Mouse (Mus musculus) spleen, postnatal 4 days (tissue): ENCODE data around the gene Lrrc28.

Experiments used
- DNase-seq, 2 experiments: peaks; one replicate each; pipeline ENCODE4 v3.0.0; 2022; ENCODE audit warnings: low spot score in 2 of 2

Gene Lrrc28

DNA sequence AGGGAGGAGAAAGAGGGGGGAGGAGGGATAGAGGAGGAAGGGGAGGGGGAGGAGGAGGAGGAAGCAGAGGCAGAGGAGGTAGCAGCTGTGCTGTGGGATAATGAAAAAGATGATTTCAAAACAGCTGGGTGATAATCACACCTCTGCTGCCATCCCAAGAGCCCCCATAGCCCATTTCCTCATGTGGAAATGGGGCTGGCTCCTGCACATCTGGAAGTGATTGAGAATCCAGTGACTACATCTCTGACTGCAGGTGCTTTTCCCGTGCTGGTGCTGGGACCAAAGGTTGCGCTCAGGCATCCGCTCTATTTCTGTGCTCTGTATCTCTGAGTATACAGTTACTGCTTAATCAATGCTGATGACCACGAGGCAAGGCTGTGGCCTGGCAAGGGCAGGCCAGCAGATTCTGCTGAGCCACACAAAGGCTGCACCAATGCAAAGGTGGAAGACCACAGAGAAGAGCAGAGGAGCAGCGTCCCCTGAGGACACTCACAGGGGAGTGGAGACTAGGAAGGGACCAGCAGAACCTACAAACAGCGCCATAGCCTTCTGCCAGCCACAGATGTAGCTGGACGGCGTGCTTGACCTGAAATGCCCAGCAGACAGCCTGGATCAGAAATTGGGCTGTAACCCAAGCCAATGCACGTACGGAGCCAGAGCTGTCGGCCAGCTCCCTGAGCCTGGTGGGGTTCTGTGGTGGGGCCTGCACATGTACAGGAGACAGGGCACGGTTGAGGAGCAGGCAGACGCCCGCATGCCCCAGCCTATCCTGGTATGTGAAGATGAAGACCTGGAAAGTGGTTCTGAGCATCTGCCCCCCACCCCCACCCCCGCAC lies 157.9 kb downstream of the Lrrc28 start:
- DNase-seq = no peak

DNA sequence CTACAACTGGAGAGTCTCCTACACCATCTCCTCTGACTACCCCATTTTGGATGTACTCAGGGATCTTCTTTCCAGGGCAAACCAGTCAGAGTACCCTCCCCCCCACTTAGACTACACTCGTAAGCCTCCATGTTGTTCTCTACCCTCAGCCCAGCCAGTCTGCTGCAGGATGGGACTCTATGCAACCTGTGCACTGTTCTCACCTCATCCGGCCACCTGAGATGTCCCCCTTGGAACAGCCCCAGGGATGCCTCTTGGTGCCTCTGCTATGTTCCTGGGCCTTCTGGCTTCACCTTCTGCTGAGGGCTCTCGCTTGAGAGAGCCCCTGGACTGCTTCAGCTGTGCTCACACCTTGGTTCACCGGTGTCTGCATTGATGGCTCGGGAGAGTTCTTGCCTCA lies 158.7 kb downstream of the Lrrc28 start:
- DNase-seq = no peak

DNA sequence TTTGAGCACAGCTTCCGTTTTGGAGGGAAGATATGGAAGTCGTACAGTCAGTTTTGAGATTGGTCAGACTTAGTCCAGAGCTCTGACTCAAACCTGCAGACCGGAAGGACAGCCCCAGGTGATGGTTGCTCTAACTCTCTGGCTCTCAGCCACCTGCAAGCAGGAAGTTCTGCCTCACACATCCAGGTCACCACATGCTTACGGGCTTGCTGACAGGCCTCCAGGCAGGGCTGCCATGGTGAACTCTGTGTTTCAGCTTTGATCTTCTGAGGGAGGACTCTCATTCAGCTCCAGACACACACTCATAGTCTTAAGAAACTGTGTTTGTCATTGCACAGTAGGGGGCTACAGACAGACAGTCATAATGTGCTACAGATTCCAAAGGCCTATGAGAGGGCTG lies 161.4 kb downstream of the Lrrc28 start:
- DNase-seq = no peak

- DNase-seq = no peak
These were observed 165.3 kb downstream of the Lrrc28 start for GRCm38 (mm10) chr7:67479576-67480413.

GRCm38 (mm10) chr7:67479168-67479567 lies 165.9 kb downstream of the Lrrc28 start:
- DNase-seq = no peak

DNA sequence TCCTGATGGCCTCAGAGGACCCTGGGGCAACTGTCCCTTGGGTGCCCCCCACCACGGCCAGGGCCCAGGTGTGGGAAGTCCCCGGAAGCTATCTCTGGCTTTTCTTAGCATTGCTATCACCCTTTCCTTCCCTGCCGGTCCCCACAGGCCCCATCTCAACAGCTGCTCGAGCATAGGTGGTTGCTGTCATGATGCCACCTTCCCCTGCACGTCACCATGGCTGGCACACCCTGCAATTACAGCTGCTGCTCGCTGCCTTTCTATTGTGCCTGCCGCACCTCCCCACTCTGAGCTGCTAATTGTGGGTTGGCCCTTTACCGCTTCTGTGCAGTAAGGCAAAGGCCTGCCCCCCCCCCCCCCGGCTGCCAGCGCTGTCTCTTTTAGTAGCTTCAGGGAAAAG lies 167.1 kb downstream of the Lrrc28 start:
- no peak for DNase-seq

DNA sequence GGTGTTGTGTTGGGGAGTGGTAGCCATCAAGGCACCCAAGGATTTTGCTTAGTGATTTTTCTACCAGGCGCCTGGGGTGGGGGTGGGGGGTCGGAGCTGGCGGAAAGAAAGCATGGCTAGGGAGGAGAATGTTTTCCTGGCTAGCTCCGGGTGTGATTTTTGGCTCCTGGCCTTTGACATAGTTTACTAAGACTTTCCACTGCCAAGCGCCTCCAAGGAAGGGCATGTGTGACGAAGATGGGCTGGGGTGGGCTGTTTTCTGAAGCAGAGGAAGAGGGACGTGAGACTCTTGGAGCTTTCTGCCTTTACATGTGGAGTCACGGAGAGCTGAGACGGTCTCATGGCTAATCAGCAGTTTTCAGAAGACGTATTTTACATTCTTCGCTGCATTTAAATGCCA lies 173.8 kb downstream of the Lrrc28 start:
- no peak for DNase-seq

DNA sequence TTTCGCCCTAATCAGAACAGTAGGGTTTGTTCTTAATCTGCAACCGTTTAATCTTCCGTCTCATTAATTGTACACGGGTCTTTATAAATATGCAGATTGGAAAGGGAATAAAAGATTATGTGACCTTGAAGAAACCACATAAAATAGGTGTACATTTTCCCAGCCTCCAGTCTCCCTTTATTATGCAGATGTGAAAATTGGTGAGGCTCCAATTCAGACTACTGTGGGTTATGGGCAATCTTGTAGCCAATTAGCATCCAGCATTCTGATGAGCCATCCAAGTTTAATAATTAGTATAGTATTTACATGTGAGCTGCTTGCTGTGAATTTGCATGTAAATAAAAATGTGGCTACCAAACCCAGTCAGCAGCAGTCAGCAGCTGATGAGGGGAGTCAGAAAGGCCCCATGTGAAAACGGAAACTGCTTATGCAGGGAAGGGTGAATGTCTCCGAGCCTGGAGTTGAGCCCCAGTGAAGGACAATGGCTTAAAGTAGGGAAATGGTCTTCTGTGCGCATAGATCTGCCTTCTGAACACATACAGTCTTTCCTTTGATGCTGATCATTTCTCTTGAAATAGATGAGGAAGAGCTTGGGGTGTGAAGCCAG lies 176.2 kb downstream of the Lrrc28 start:
- DNase-seq = no peak

DNA sequence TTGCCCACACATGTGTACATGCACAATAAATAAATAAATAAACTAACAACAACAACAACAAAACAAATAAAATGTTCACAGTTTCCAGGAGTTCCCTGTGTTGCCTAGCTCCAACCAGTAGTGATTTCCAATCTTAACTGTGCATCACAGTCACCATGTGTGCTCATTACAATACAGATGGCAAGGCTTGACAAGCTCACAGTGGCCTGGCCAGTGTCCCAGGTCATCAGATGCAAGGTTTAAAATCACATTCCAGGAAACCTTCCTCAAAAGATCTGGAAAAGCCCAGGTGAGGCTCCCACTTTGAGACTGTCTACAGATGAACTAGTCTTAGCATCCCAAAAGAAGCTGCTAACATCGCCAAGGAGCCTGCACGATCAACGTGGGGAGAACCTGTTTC lies 176.9 kb downstream of the Lrrc28 start:
- DNase-seq = no peak

- DNase-seq = no peak
These were observed 178.7 kb downstream of the Lrrc28 start for GRCm38 (mm10) chr7:67466322-67466721.

DNA sequence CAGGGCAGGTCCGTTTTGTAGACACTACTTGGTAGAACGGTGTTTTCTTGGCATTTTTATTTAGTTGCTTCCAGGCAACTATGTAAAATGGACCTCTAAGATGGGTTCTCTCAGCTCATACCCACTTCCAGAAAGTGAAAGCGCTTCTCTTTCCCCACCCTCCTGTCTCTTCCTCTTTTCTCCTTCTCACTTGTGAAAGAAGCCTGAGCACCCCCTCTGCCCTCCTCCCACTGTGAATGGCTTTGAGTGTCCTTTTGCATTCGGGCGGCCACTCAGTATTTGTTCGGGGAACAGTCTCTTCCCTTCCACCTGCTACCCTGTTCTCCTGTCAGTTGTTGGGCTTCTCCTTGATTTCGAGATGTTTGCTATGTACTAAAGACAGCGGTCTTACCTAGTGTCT lies 180.4 kb downstream of the Lrrc28 start:
- no peak for DNase-seq

GRCm38 (mm10) chr7:67463565-67463964 lies 181.5 kb downstream of the Lrrc28 start:
- DNase-seq = no peak
